Mouse (Mus musculus) heart, adult 2 months (tissue): Measurements from ENCODE around the gene Tnfsf11.

ENCODE experiments used
- CTCF ChIP-seq: fragments of 200-600 bp; IDR thresholded peaks from 2 replicates; pipeline ENCODE4 v1.8.1; 2022; ENCODE audit warnings: antibody characterized with exemption, mild to moderate bottlenecking, moderate library complexity
- EP300 ChIP-seq: fragments of 200-500 bp; IDR thresholded peaks from 2 replicates; pipeline ENCODE4 v1.6.1; 2011; ENCODE audit warnings: low read depth, low read length, control low read depth; ENCODE audit not compliant: insufficient read depth
- POLR2A ChIP-seq: fragments of 200-500 bp; IDR thresholded peaks from 2 replicates; pipeline ENCODE4 v1.6.1; 2011; ENCODE audit warnings: mild to moderate bottlenecking, low read depth, low read length, control low read depth; ENCODE audit not compliant: insufficient read depth

DNA sequence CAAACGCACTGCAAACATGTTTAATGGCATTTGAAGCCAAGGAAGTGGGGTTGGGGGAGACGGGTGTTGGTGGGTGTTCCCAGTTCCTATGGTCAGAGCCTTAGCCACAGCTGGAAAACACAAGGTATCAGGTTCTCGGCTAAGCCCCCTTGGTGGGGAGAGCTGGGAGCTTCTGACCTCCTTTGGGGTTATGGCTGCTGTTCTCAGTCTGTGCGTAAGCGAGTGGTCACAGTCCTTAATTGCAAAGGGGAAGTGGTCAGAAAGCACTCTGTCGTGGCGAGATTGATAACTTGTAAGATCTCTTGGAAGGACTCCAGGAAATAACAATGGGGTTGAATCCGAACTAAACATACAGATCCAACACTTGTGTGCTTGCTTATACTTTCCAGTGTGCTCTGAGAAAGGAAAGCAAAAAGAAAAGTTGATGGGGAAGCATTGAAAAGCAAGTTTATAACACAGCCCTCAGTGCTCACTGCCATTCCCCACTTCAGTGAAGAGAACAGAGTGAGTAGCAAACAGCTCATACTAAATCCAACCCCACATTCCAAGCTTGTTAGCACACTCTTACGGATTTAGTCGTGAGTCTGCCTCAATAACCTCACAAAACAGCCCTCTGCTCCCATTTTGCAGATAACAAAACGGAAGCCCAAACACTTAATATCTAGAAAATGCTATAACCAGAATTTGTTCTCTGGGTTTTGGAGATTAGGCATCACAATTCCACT, 22.9 kb upstream of the Tnfsf11 start:
- TF ChIP-seq POLR2A (no peak), EP300 (no peak), CTCF (no peak)
